Mouse (Mus musculus): Measurements from ENCODE around the gene Gm10639. TPM values are rescaled to one million over a fixed set of nuclear protein-coding genes. Genes with fewer than 3 reads are reported as not detected.
"Not testable (repeated sequence)": the region's sequence is repeated elsewhere in the genome, so short reads cannot be mapped to it uniquely, and the experiment has no call there.

Gene Gm10639
- polyA plus RNA-seq, 1 experiment from 2014 or later = 4.9 TPM

GRCm38 (mm10) chr9:78294781-78295180, 5.1 kb downstream of the Gm10639 start:
- H3K9ac ChIP-seq (ENCODE audit: low read depth, low read length); H3K27ac ChIP-seq (ENCODE audit: low read depth, low read length); H3K9me3 ChIP-seq (ENCODE audit: control insufficient read depth, low read length); H3K27me3 ChIP-seq (ENCODE audit: control insufficient read depth, insufficient read depth, low read length); ATAC-seq (ENCODE audit: low FRiP score, low TSS enrichment); H3K4me2 ChIP-seq (replicated peaks; ENCODE audit: low read depth, low read length); H3K4me3 ChIP-seq (ENCODE audit: low read length); H3K4me1 ChIP-seq (ENCODE audit: control insufficient read depth, insufficient read depth, low read length); H3K36me3 ChIP-seq (ENCODE audit: control insufficient read depth, insufficient read depth, low read length): not testable (repeated sequence)
- 66% methylated on average over 4 of the region's 7 CpGs for WGBS

GRCm38 (mm10) chr9:78296089-78296488, 6.4 kb downstream of the Gm10639 start:
- not testable (repeated sequence) for H3K4me1 ChIP-seq (ENCODE audit: control insufficient read depth, insufficient read depth, low read length); H3K9ac ChIP-seq (ENCODE audit: low read depth, low read length); H3K4me2 ChIP-seq (replicated peaks; ENCODE audit: low read depth, low read length); ATAC-seq (ENCODE audit: low FRiP score, low TSS enrichment); H3K36me3 ChIP-seq (ENCODE audit: control insufficient read depth, insufficient read depth, low read length); H3K27me3 ChIP-seq (ENCODE audit: control insufficient read depth, insufficient read depth, low read length); H3K27ac ChIP-seq (ENCODE audit: low read depth, low read length); H3K4me3 ChIP-seq (ENCODE audit: low read length); H3K9me3 ChIP-seq (ENCODE audit: control insufficient read depth, low read length)
- WGBS = 13% methylated on average over 6 of the region's 6 CpGs

- H3K4me3 ChIP-seq (ENCODE audit: low read length) = no peak overlapping the region
- no peak overlapping the region for H3K4me2 ChIP-seq (replicated peaks; ENCODE audit: low read depth, low read length)
- H3K4me1 ChIP-seq (ENCODE audit: control insufficient read depth, insufficient read depth, low read length) = no peaks in the 10 kb centered on the region
- H3K9me3 ChIP-seq (ENCODE audit: control insufficient read depth, low read length) = no peaks in the 10 kb centered on the region
- no peak for ATAC-seq (ENCODE audit: low FRiP score, low TSS enrichment)
- H3K36me3 ChIP-seq (ENCODE audit: control insufficient read depth, insufficient read depth, low read length) = no peaks in the 10 kb centered on the region
- no peaks in the 10 kb centered on the region for H3K27me3 ChIP-seq (ENCODE audit: control insufficient read depth, insufficient read depth, low read length)
- H3K9ac ChIP-seq (ENCODE audit: low read depth, low read length) = no peak overlapping the region
- no peak overlapping the region for H3K27ac ChIP-seq (ENCODE audit: low read depth, low read length)
- WGBS = 80% methylated on average over 1 of the region's 1 CpGs
These were observed 8.5 kb downstream of the Gm10639 start for GRCm38 (mm10) chr9:78298232-78298631.

GRCm38 (mm10) chr9:78299143-78299542, 9.4 kb downstream of the Gm10639 start:
- H3K36me3 ChIP-seq (ENCODE audit: control insufficient read depth, insufficient read depth, low read length); H3K4me1 ChIP-seq (ENCODE audit: control insufficient read depth, insufficient read depth, low read length); H3K9ac ChIP-seq (ENCODE audit: low read depth, low read length); ATAC-seq (ENCODE audit: low FRiP score, low TSS enrichment); H3K4me2 ChIP-seq (replicated peaks; ENCODE audit: low read depth, low read length); H3K9me3 ChIP-seq (ENCODE audit: control insufficient read depth, low read length); H3K4me3 ChIP-seq (ENCODE audit: low read length); H3K27me3 ChIP-seq (ENCODE audit: control insufficient read depth, insufficient read depth, low read length); H3K27ac ChIP-seq (ENCODE audit: low read depth, low read length): not testable (repeated sequence)
- 80% methylated on average over 1 of the region's 1 CpGs for WGBS

GRCm38 (mm10) chr9:78308122-78308521, 18.4 kb downstream of the Gm10639 start:
- 87% methylated on average over 3 of the region's 3 CpGs for WGBS

GRCm38 (mm10) chr9:78314696-78315095, 25.0 kb downstream of the Gm10639 start, which contains the start of gene Omt2a:
Omt2a (minus strand) TSS chr9:78314796.
- H3K9ac ChIP-seq (ENCODE audit: low read depth, low read length) = no peak within 1 kb of the TSS
- no peaks in the 10 kb centered on the region for H3K27me3 ChIP-seq (ENCODE audit: control insufficient read depth, insufficient read depth, low read length)
- no peaks in the 10 kb centered on the region for H3K4me1 ChIP-seq (ENCODE audit: control insufficient read depth, insufficient read depth, low read length)
- H3K36me3 ChIP-seq (ENCODE audit: control insufficient read depth, insufficient read depth, low read length) = no peaks in the 10 kb centered on the region
- 87% methylated on average over 2 of the region's 2 CpGs for WGBS
- no peak within 1 kb of the TSS for H3K4me3 ChIP-seq (ENCODE audit: low read length)
- no peak for ATAC-seq (ENCODE audit: low FRiP score, low TSS enrichment)
- no peak within 1 kb of the TSS for H3K27ac ChIP-seq (ENCODE audit: low read depth, low read length)
- no peak within 1 kb of the TSS for H3K4me2 ChIP-seq (replicated peaks; ENCODE audit: low read depth, low read length)
- no peaks in the 10 kb centered on the region for H3K9me3 ChIP-seq (ENCODE audit: control insufficient read depth, low read length)

More at GRCm38 (mm10) chr9:78308122-78308521, 18.4 kb downstream of the Gm10639 start:
- not testable (repeated sequence) for H3K27ac ChIP-seq (ENCODE audit: low read depth, low read length); H3K36me3 ChIP-seq (ENCODE audit: control insufficient read depth, insufficient read depth, low read length); H3K4me3 ChIP-seq (ENCODE audit: low read length); H3K4me2 ChIP-seq (replicated peaks; ENCODE audit: low read depth, low read length); H3K27me3 ChIP-seq (ENCODE audit: control insufficient read depth, insufficient read depth, low read length); H3K4me1 ChIP-seq (ENCODE audit: control insufficient read depth, insufficient read depth, low read length); ATAC-seq (ENCODE audit: low FRiP score, low TSS enrichment); H3K9ac ChIP-seq (ENCODE audit: low read depth, low read length); H3K9me3 ChIP-seq (ENCODE audit: control insufficient read depth, low read length)

GRCm38 (mm10) chr9:78319499-78319898, 29.8 kb downstream of the Gm10639 start:
- Histone ChIP-seq H3K36me3 (ENCODE audit: control insufficient read depth, insufficient read depth, low read length) (no peaks in the 10 kb centered on the region), H3K27ac (ENCODE audit: low read depth, low read length) (no peak overlapping the region), H3K9ac (ENCODE audit: low read depth, low read length) (no peak overlapping the region), H3K27me3 (ENCODE audit: control insufficient read depth, insufficient read depth, low read length) (no peaks in the 10 kb centered on the region), H3K9me3 (ENCODE audit: control insufficient read depth, low read length) (no peaks in the 10 kb centered on the region), H3K4me2 (replicated peaks; ENCODE audit: low read depth, low read length) (no peak overlapping the region), H3K4me1 (ENCODE audit: control insufficient read depth, insufficient read depth, low read length) (no peaks in the 10 kb centered on the region), H3K4me3 (ENCODE audit: low read length) (no peak overlapping the region)
- ATAC-seq (ENCODE audit: low FRiP score, low TSS enrichment) = no peak
- 33% methylated on average over 1 of the region's 1 CpGs for WGBS

GRCm38 (mm10) chr9:78327289-78327688, 37.6 kb downstream of the Gm10639 start, which contains the start of gene Omt2b:
Omt2b (plus strand) TSS chr9:78327589.
- H3K27me3 ChIP-seq (ENCODE audit: control insufficient read depth, insufficient read depth, low read length); H3K4me1 ChIP-seq (ENCODE audit: control insufficient read depth, insufficient read depth, low read length); ATAC-seq (ENCODE audit: low FRiP score, low TSS enrichment); H3K27ac ChIP-seq (ENCODE audit: low read depth, low read length); H3K4me2 ChIP-seq (replicated peaks; ENCODE audit: low read depth, low read length); H3K4me3 ChIP-seq (ENCODE audit: low read length); H3K36me3 ChIP-seq (ENCODE audit: control insufficient read depth, insufficient read depth, low read length); H3K9ac ChIP-seq (ENCODE audit: low read depth, low read length); H3K9me3 ChIP-seq (ENCODE audit: control insufficient read depth, low read length): not testable (repeated sequence)
- WGBS = 83% methylated on average over 1 of the region's 1 CpGs

GRCm38 (mm10) chr9:78337050-78337449, 47.3 kb downstream of the Gm10639 start:
- H3K27me3 ChIP-seq (ENCODE audit: control insufficient read depth, insufficient read depth, low read length); H3K4me1 ChIP-seq (ENCODE audit: control insufficient read depth, insufficient read depth, low read length); H3K4me2 ChIP-seq (replicated peaks; ENCODE audit: low read depth, low read length); H3K27ac ChIP-seq (ENCODE audit: low read depth, low read length); H3K9me3 ChIP-seq (ENCODE audit: control insufficient read depth, low read length); H3K9ac ChIP-seq (ENCODE audit: low read depth, low read length); ATAC-seq (ENCODE audit: low FRiP score, low TSS enrichment); H3K4me3 ChIP-seq (ENCODE audit: low read length); H3K36me3 ChIP-seq (ENCODE audit: control insufficient read depth, insufficient read depth, low read length): not testable (repeated sequence)

All from kidney, embryonic 14.5 days (tissue).